Mouse (Mus musculus) liver, embryonic 14.5 days (tissue): Measurements from ENCODE around the gene Lin9. TPM values are rescaled to one million over a fixed set of nuclear protein-coding genes. Genes with fewer than 3 reads are reported as not detected.

ENCODE experiments used
- ATAC-seq: fragments of 200-750 bp; cut with Nextera tagmentation; 2 replicates; pipeline ENCODE4 v1.8.0; 2017; ENCODE audit warnings: moderate number of reproducible peaks, mild to moderate bottlenecking, moderate library complexity; ENCODE audit not compliant: insufficient read depth
- DNase-seq, 3 experiments: peaks; one replicate each; pipeline ENCODE4 v3.0.0-alpha.2; 2012 to 2013; ENCODE audit warnings: low read depth in 3 of 3, low spot score in 3 of 3
- H3K27ac ChIP-seq: fragments of 300-500 bp; sonication (generic); 2 replicates; pipeline ENCODE4 v1.5.1; 2014; ENCODE audit warnings: moderate library complexity, mild to moderate bottlenecking, control low read depth, inconsistent platforms
- H3K27me3 ChIP-seq: fragments of 300-500 bp; sonication (generic); 2 replicates; pipeline ENCODE4 v1.6.1; 2014; ENCODE audit warnings: mild to moderate bottlenecking, low read length, moderate library complexity; ENCODE audit not compliant: control insufficient read depth, insufficient read depth
- H3K36me3 ChIP-seq: fragments of 300-500 bp; sonication (generic); replicated peaks from 2 replicates; pipeline ENCODE4 v1.6.1; 2014; ENCODE audit warnings: low read depth; ENCODE audit not compliant: control insufficient read depth, insufficient read depth
- H3K4me1 ChIP-seq, 2 experiments: fragments of 200-500 bp in 1 of 2; fragments of 300-500 bp in 1 of 2; sonication (generic) in 1 of 2; replicated peaks; 2 replicates each; pipeline ENCODE4 v1.6.1; 2012 to 2014; ENCODE audit warnings: antibody characterized with exemption in 1 of 2, inconsistent platforms in 1 of 2, low read length in 1 of 2; ENCODE audit not compliant: control insufficient read depth in 2 of 2, insufficient read depth in 2 of 2
- H3K4me2 ChIP-seq: fragments of 300-500 bp; sonication (generic); 2 replicates; pipeline ENCODE4 v1.6.1; 2014; ENCODE audit warnings: low read depth, mild to moderate bottlenecking, control low read depth, moderate library complexity
- H3K4me3 ChIP-seq, 2 experiments: fragments of 200-500 bp in 1 of 2; fragments of 300-500 bp in 1 of 2; sonication (generic) in 1 of 2; 2 replicates each; pipeline ENCODE4 v1.5.1; 2012 to 2014; ENCODE audit warnings: low read depth in 2 of 2, low read length in 2 of 2, mild to moderate bottlenecking in 2 of 2, control low read depth in 1 of 2, inconsistent platforms in 1 of 2, moderate library complexity in 1 of 2; ENCODE audit not compliant: insufficient read depth in 1 of 2
- H3K9ac ChIP-seq: fragments of 300-500 bp; sonication (generic); replicated peaks from 2 replicates; pipeline ENCODE4 v1.6.1; 2014; ENCODE audit warnings: mild to moderate bottlenecking, control low read depth, moderate library complexity
- H3K9me3 ChIP-seq: fragments of 300-500 bp; sonication (generic); 2 replicates; pipeline ENCODE4 v1.6.1; 2016; ENCODE audit warnings: low read length, mixed read lengths; ENCODE audit not compliant: control insufficient read depth
- CTCF ChIP-seq: IDR thresholded peaks from 2 replicates; pipeline ENCODE4 v1.5.1; 2016; ENCODE audit warnings: antibody characterized with exemption, low read depth, control low read depth
- EP300 ChIP-seq: IDR thresholded peaks from 2 replicates; pipeline ENCODE4 v1.6.1; 2016; ENCODE audit warnings: antibody characterized with exemption, low read depth
- WGBS: fragments of 180-500 bp; shearing (Covaris S2); extraction: QIAGEN DNeasy Blood & Tissue Kit; methylation state at CpG from one replicate; pipeline ENCODE4 v1.1.7; 2014; ENCODE audit not compliant: insufficient replicate concordance; 5-methylcytosine and 5-hydroxymethylcytosine counted together
- polyA plus RNA-seq, 2 experiments: library from polyadenylated mRNA; depleted of rRNA in 1 of 2; stranded (reverse) in 1 of 2; unstranded in 1 of 2; fragments of >200 nt; fragmentation: Nextera tagmentation in 1 of 2; extraction: Ambion mirVana in 1 of 2; gene quantifications; 2 replicates each; pipeline versions ENCODE4 v1.2.1 to v1.2.3; 2012 to 2014

Gene Lin9
- polyA plus RNA-seq, 2 experiments, result 5.4 to 11.4 TPM

- Histone ChIP-seq H3K27me3 (no peaks in the 10 kb centered on the region), H3K9me3 (no peaks in the 10 kb centered on the region), H3K27ac (no peak overlapping the region), H3K4me2 (no peak overlapping the region), H3K4me1 (peaks cover 9 to 18% of the 10 kb centered on the region in 2 experiments), H3K36me3 (no peaks in the 10 kb centered on the region), H3K4me3 (no peak overlapping the region), H3K9ac (no peak overlapping the region)
- no peak for TF ChIP-seq EP300
- TF ChIP-seq CTCF, result no peak
- DNase-seq (no peak), ATAC-seq (no peak)
- 69% methylated on average over 6 of the region's 6 CpGs for WGBS
Observed at GRCm38 (mm10) chr1:180719483-180719882, 78.5 kb downstream of the Lin9 start.

DNA sequence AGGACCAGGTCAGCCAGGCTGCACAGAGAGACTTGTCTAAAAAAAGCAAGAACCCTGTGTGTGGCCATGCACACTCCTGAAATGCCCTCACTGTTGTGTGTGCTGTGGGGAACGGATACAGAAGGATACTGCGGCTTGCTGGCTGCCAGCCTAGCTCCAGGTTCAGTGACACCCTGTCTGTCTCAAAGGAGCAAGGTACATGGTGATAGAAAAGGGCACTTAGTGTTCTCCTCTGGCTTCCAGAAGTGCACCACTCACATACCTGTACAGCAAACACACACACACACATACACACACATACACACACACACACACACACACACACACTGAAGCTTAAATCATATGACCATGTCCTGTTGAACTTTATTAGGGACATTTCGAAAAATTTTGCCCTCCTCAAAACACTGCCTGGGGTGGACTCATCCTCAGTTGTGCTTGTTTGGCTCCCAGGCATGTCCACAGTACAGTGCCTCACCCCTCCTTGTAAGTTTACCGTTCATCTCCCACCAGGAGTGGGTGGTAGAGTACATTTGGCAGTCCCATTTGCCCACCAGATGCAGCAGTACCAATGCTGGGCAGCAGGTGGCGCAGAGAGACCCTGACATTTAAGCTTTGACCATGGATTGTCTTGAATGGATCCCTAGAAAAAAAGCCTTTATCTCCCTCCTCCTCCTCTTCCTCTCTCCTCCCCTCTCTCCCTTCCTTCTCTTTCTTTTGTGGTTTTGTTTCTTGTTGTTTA is 79.2 kb downstream of the Lin9 start:
- DNase-seq, result peak; percentile 50 to 66 (median 52)
- H3K27me3 ChIP-seq, result no peaks in the 10 kb centered on the region
- H3K4me2 ChIP-seq, result no peak overlapping the region
- no peak overlapping the region for H3K27ac ChIP-seq
- TF ChIP-seq EP300, result no peak
- TF ChIP-seq CTCF, result peak; percentile 99
- no peak overlapping the region for H3K4me3 ChIP-seq
- no peaks in the 10 kb centered on the region for H3K9me3 ChIP-seq
- H3K36me3 ChIP-seq, result no peaks in the 10 kb centered on the region
- peaks cover 12 to 20% of the 10 kb centered on the region in 2 experiments for H3K4me1 ChIP-seq
- no peak overlapping the region for H3K9ac ChIP-seq
- WGBS, result 42% methylated on average over 5 of the region's 5 CpGs
- no peak for ATAC-seq

GRCm38 (mm10) chr1:180722608-180723007 is 81.7 kb downstream of the Lin9 start:
- no peak overlapping the region for H3K9ac ChIP-seq
- H3K9me3 ChIP-seq, result no peaks in the 10 kb centered on the region
- no peaks in the 10 kb centered on the region for H3K36me3 ChIP-seq
- TF ChIP-seq CTCF, result no peak
- peak; percentile 53 for TF ChIP-seq EP300
- H3K27me3 ChIP-seq, result no peaks in the 10 kb centered on the region
- H3K4me3 ChIP-seq, result no peak overlapping the region
- peak overlapping the region; percentile 22 for H3K4me2 ChIP-seq
- peaks cover 21 to 29% of the 10 kb centered on the region in 2 experiments for H3K4me1 ChIP-seq
- 3% methylated on average over 1 of the region's 1 CpGs for WGBS
- ATAC-seq (peak; percentile 38; the same call in 1 of the 2 replicates), DNase-seq (peak in 2 of 3 experiments; percentile 36 to 39)
- peak overlapping the region; percentile 12 for H3K27ac ChIP-seq

DNA sequence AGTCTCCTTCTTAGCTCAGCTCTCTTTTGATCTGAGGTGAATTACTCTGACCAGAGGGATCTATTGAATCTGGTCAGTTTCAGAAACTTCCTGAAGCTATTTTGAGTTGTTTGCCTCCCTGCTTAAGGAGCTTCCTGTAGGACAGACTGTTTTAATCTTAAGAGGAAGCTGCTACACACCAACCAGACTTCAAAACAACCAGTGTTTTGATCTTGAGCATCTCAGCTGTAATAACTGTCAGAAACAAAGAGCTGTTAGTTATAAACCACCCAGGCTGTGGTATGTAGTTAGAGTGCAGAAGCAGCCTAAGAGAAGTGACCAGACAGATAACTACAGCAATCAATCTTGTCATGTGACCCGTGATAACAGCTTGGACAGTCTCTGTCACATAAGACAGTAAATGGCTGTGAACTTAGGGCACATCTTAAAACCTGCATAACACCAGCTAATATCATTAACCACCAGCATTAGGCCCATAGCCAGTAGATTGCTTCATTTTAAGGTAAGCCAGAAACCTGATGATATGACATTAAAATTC is 82.8 kb downstream of the Lin9 start:
- TF ChIP-seq EP300 (no peak), CTCF (no peak)
- ATAC-seq, result no peak
- H3K9ac ChIP-seq, result no peak overlapping the region
- 24% methylated on average over 1 of the region's 1 CpGs for WGBS
- H3K27me3 ChIP-seq, result no peaks in the 10 kb centered on the region
- H3K4me1 ChIP-seq, result peaks cover 30 to 35% of the 10 kb centered on the region in 2 experiments
- H3K36me3 ChIP-seq, result no peaks in the 10 kb centered on the region
- H3K9me3 ChIP-seq, result no peaks in the 10 kb centered on the region
- H3K4me2 ChIP-seq, result no peak overlapping the region
- peak overlapping the region; percentile 10; the same call in 1 of the 2 replicates for H3K27ac ChIP-seq
- no peak for DNase-seq
- no peak overlapping the region for H3K4me3 ChIP-seq

- Histone ChIP-seq H3K9ac (peak within 1 kb of the TSS; percentile 87), H3K4me2 (peak within 1 kb of the TSS; percentile 98), H3K4me1 (peaks cover 40 to 44% of the 10 kb centered on the region in 2 experiments), H3K9me3 (no peaks in the 10 kb centered on the region), H3K4me3 (peak within 1 kb of the TSS; percentile 81 to 97), H3K36me3 (no peaks in the 10 kb centered on the region), H3K27me3 (no peaks in the 10 kb centered on the region), H3K27ac (peak within 1 kb of the TSS; percentile 78)
- peak; percentile 83 to 86 (median 85) for DNase-seq
- WGBS, result under 1% methylated on average over 52 of the region's 52 CpGs
- no peak for TF ChIP-seq EP300
- TF ChIP-seq CTCF, result peak; percentile 37
- ATAC-seq, result peak; percentile 89
Observed at GRCm38 (mm10) chr1:180725704-180726179, 84.8 kb downstream of the Lin9 start, which contains the start of gene Acbd3. Acbd3 (plus strand) TSS chr1:180726043.
